Mouse (Mus musculus) adrenal gland, adult 2 months (tissue): Measurements from ENCODE around the gene Izumo1r. TPM values are rescaled to one million over a fixed set of nuclear protein-coding genes. Genes with fewer than 3 reads are reported as not detected.

Experiments
- DNase-seq: peaks from one replicate; pipeline ENCODE4 v3.0.0; 2021
- polyA plus RNA-seq: library from polyadenylated mRNA; depleted of rRNA; stranded (reverse); fragments of >200 nt; gene quantifications from 2 replicates; pipeline ENCODE4 v1.2.3, GENCODE M21; 2012; rRNA removed
- total RNA-seq, 2 experiments: library from RNA; stranded (reverse); gene quantifications; 2 replicates each; pipeline ENCODE4 v1.2.3; 2021

Izumo1r gene
- total and polyA plus RNA-seq, 3 experiments, result 0.17 TPM; not detected in 2

- peak; percentile 34 for DNase-seq
Observed at GRCm38 (mm10) chr9:14866957-14867356, 36.8 kb downstream of the Izumo1r start.

GRCm38 (mm10) chr9:14864726-14865125, 39.0 kb downstream of the Izumo1r start:
- no peak for DNase-seq

GRCm38 (mm10) chr9:14863126-14863525, 40.6 kb downstream of the Izumo1r start:
- DNase-seq, result no peak

- DNase-seq, result peak; percentile 28
Observed at GRCm38 (mm10) chr9:14859868-14860639, 43.7 kb downstream of the Izumo1r start, which contains the start of gene Gpr83. Gene Gpr83, plus strand, starts transcription at chr9:14860210.

- no peak for DNase-seq
Observed at GRCm38 (mm10) chr9:14858782-14859181, 45.0 kb downstream of the Izumo1r start.

GRCm38 (mm10) chr9:14858170-14858706, 45.5 kb downstream of the Izumo1r start:
- no peak for DNase-seq

- DNase-seq, result no peak
Observed at GRCm38 (mm10) chr9:14856922-14857654, 46.7 kb downstream of the Izumo1r start.

GRCm38 (mm10) chr9:14854585-14854984, 49.2 kb downstream of the Izumo1r start:
- DNase-seq, result no peak

- DNase-seq, result no peak
Observed at GRCm38 (mm10) chr9:14848267-14848935, 55.3 kb downstream of the Izumo1r start.

- DNase-seq, result no peak
Observed at GRCm38 (mm10) chr9:14846428-14846827, 57.3 kb downstream of the Izumo1r start.

GRCm38 (mm10) chr9:14843901-14844300, 59.8 kb downstream of the Izumo1r start:
- DNase-seq, result no peak

- no peak for DNase-seq
Observed at GRCm38 (mm10) chr9:14843311-14843857, 60.4 kb downstream of the Izumo1r start.

GRCm38 (mm10) chr9:14841878-14842761, 61.6 kb downstream of the Izumo1r start:
- peak; percentile 26 for DNase-seq

- no peak for DNase-seq
Observed at GRCm38 (mm10) chr9:14839970-14840369, 63.8 kb downstream of the Izumo1r start.

GRCm38 (mm10) chr9:14839527-14839926, 64.2 kb downstream of the Izumo1r start:
- DNase-seq, result no peak

Other genes starting within 250 kb of the Izumo1r start
- under 1 TPM in 1 of 2 experiments, not detected in 1; 0.14 TPM for gene Piwil4, start 163.2 kb downstream of the Izumo1r start, total RNA-seq
- gene Piwil4, start 163.2 kb downstream of the Izumo1r start, polyA plus RNA-seq, result 0.10 and 0.16 TPM in 2 replicates
- 1 to 10 TPM in 1 of 2 experiments, under 1 TPM in 1; 0.35 to 2.0 TPM for gene Fut4, start 151.6 kb downstream of the Izumo1r start, total RNA-seq
- gene Fut4, start 151.6 kb downstream of the Izumo1r start, polyA plus RNA-seq, result 1.7 and 1.8 TPM in 2 replicates
- not detected for gene 1700012B09Rik, start 132.9 kb downstream of the Izumo1r start, total RNA-seq
- not detected in 2 replicates for gene 1700012B09Rik, start 132.9 kb downstream of the Izumo1r start, polyA plus RNA-seq
- 10 to 100 TPM; 14.5 to 17.3 TPM for gene Mre11a, start 119.3 kb downstream of the Izumo1r start, total RNA-seq
- gene Mre11a, start 119.3 kb downstream of the Izumo1r start, polyA plus RNA-seq, result 1.1 and 1.5 TPM in 2 replicates
- 10 to 100 TPM; 13.3 TPM for gene Ankrd49, start 119.1 kb downstream of the Izumo1r start, total RNA-seq
- gene Ankrd49, start 119.1 kb downstream of the Izumo1r start, polyA plus RNA-seq, result 1.3 and 1.6 TPM in 2 replicates
- gene Gpr83, start 43.7 kb downstream of the Izumo1r start, total RNA-seq, result not detected
- 0.20 and 0.31 TPM in 2 replicates for gene Gpr83, start 43.7 kb downstream of the Izumo1r start, polyA plus RNA-seq
- 10 to 100 TPM in 1 of 2 experiments, 1 to 10 TPM in 1; 7.1 to 10.1 TPM for gene Panx1, start 141.5 kb upstream of the Izumo1r start, total RNA-seq
- 21.1 and 27.5 TPM in 2 replicates for gene Panx1, start 141.5 kb upstream of the Izumo1r start, polyA plus RNA-seq
- gene Hephl1, start 208.2 kb upstream of the Izumo1r start, total RNA-seq, result 1 to 10 TPM in 1 of 2 experiments, under 1 TPM in 1; 0.38 to 5.0 TPM
- gene Hephl1, start 208.2 kb upstream of the Izumo1r start, polyA plus RNA-seq, result 1.2 and 2.9 TPM in 2 replicates